In the genomic region with DNA sequence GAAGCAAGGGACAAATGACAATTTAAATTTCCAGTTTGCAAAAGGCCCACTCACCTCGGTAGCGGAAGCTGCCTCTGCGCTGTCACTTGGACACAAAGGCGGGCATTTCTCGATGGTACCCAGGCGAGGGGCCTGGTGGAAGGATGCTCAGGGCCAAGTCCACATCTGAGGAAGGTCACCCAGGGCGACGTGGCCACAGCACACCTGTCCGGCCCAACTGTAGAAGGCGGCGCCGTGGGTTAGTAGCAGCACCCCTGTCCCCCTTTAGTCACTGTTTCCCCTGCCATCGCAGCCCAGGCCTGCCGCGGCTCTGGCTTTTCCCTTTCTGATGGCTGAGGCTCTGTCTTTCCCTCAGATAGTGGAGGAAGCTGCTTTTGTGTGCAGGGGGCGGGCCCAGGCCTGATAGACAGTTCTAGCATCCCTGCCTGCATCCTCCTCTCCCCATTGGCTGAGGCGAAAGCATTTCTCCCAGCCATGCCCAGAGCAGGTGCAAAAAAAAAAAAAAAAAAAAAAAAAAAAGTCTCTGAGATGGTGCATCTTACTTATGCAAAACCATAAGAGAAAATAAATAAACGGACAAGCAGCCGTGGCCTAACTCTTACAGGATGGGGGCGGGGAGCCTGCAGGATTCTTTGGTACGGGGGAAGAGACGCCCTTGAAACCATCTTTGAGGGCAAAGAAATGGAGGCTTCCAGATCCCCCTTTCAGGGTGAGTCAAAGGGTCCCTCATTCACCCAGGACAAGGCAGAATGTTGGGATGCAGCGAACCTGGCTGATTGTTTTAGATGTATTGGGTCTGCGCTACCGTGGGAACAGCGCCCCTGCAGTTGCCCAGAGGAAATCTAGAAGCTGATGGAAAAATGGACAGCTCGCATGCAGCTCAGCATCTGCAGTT, we compare ENCODE assay signal across 8 mouse cellular contexts. TPM values are rescaled to one million over a fixed set of nuclear protein-coding genes. Genes with fewer than 3 reads are reported as not detected.
DNase-seq lines count a peak whose midpoint lies in the region; TF ChIP-seq lines count a peak whose summit lies in the region.

Gene Atcay, minus strand, starts transcription at position 396 of the 895 bp plus-strand sequence.

- no peaks in the 10 kb centered on the region for H3K36me3 ChIP-seq in spleen, adult 2 months (ENCODE audit: control insufficient read depth, insufficient read depth, low read length)

- no peak for TF ChIP-seq POLR2A in spleen, adult 2 months (IDR thresholded peaks at IDR 0.05; ENCODE audit: low read depth, low read length)

- H3K4me1 ChIP-seq in spleen, adult 2 months (ENCODE audit: control insufficient read depth, insufficient read depth, insufficient read length): peaks cover 10% of the 10 kb centered on the region

- DNase-seq in spleen, adult 2 months (ENCODE audit: low read depth in 1 of 2, low spot score in 2 of 2): no peak
- no peak for DNase-seq in spleen, adult 18-20 months
- DNase-seq in cerebellum, postnatal 10 days: peak; percentile 88 to 90
- DNase-seq in frontal cortex, postnatal 25 days (ENCODE audit: low spot score in 2 of 2): peak; percentile 65 to 78
- peak; percentile 75 for DNase-seq in left cerebral cortex, adult 11 months (ENCODE audit: low spot score)
- DNase-seq in neural tube, embryonic 10.5 days (ENCODE audit: extremely low spot score, low spot score): peak; percentile 40
- no peak for DNase-seq in yolk sac, embryonic 10.5 days (ENCODE audit: low spot score)
- DNase-seq in gastrocnemius, postnatal 10 days: no peak

- H3K27me3 ChIP-seq in spleen, adult 2 months (ENCODE audit: control insufficient read depth, insufficient read depth, low read length): peaks cover 5% of the 10 kb centered on the region; the same call in 1 of the 2 replicates

- WGBS in spleen, adult 2 months: 14% methylated on average over 27 of the region's 27 CpGs

- H3K4me3 ChIP-seq in spleen, adult 2 months (ENCODE audit: extremely low read depth, insufficient read depth, insufficient read length): peak within 1 kb of the TSS; percentile 24

- peak; percentile 21; the same call in 1 of the 2 replicates for TF ChIP-seq CTCF in spleen, adult 2 months (IDR thresholded peaks at IDR 0.05; ENCODE audit: extremely low read depth, insufficient read depth, insufficient read length, insufficient replicate concordance)

- H3K27ac ChIP-seq in spleen, adult 2 months (ENCODE audit: insufficient read depth, low read length): no peak within 1 kb of the TSS

RNA-seq across cellular contexts. Expression of gene Atcay, which starts in this region (rescaled TPM):
- 0.92 and 0.95 TPM in 2 replicates for polyA plus RNA-seq in spleen, adult 2 months (2012; rRNA removed)
- under 1 TPM; 0.40 to 0.43 TPM for total RNA-seq in gastrocnemius, postnatal 10 days (2021)

Comparison
In these comparisons a context has a peak if more than half of its experiments do, and no peak if none do; other contexts are left out.
1. DNase-seq: peak in cerebellum, postnatal 10 days (2 of 2), frontal cortex, postnatal 25 days (2 of 2), left cerebral cortex, adult 11 months (single experiment) and neural tube, embryonic 10.5 days (single experiment); none in spleen, adult 2 months (0 of 2), spleen, adult 18-20 months (0 of 2), yolk sac, embryonic 10.5 days (single experiment) and gastrocnemius, postnatal 10 days (single experiment).